Mouse (Mus musculus) stomach, postnatal 0 days (tissue): ENCODE measurements around the gene Ston1. TPM values are rescaled to one million over a fixed set of nuclear protein-coding genes. Genes with fewer than 3 reads are reported as not detected.

ENCODE experiments used
- ATAC-seq: fragments of 200-750 bp; cut with Nextera tagmentation; 2 replicates; pipeline ENCODE4 v1.8.0; 2017; ENCODE audit not compliant: low FRiP score, low TSS enrichment
- DNase-seq: peaks from one replicate; pipeline ENCODE4 v3.0.0-alpha.2; 2016; ENCODE audit warnings: low spot score
- H3K27ac ChIP-seq: fragments of 300-500 bp; sonication (generic); replicated peaks from 2 replicates; pipeline ENCODE4 v1.5.1; 2014; ENCODE audit warnings: mild to moderate bottlenecking, control low read depth
- H3K27me3 ChIP-seq: fragments of 300-500 bp; sonication (generic); 2 replicates; pipeline ENCODE4 v1.6.1; 2014; ENCODE audit warnings: low read length; ENCODE audit not compliant: control insufficient read depth, insufficient read depth
- H3K36me3 ChIP-seq: fragments of 300-500 bp; sonication (generic); 2 replicates; pipeline ENCODE4 v1.6.1; 2014; ENCODE audit warnings: low read length, mixed read lengths; ENCODE audit not compliant: control insufficient read depth, insufficient read depth
- H3K4me1 ChIP-seq: fragments of 300-500 bp; sonication (generic); replicated peaks from 2 replicates; pipeline ENCODE4 v1.6.1; 2014; ENCODE audit warnings: antibody characterized with exemption; ENCODE audit not compliant: control insufficient read depth, insufficient read depth
- H3K4me2 ChIP-seq: fragments of 300-500 bp; sonication (generic); replicated peaks from 2 replicates; pipeline ENCODE4 v1.6.1; 2014; ENCODE audit warnings: low read depth, mild to moderate bottlenecking, control low read depth, moderate library complexity
- H3K4me3 ChIP-seq: fragments of 300-500 bp; sonication (generic); 2 replicates; pipeline ENCODE4 v1.5.1; 2014; ENCODE audit warnings: low read depth, low read length, control low read depth
- H3K9ac ChIP-seq: fragments of 300-500 bp; sonication (generic); 2 replicates; pipeline ENCODE4 v1.6.1; 2014; ENCODE audit warnings: mild to moderate bottlenecking, low read length, control low read depth, mixed read lengths
- H3K9me3 ChIP-seq: fragments of 300-500 bp; sonication (generic); 2 replicates; pipeline ENCODE4 v1.6.1; 2016; ENCODE audit warnings: low read length; ENCODE audit not compliant: control insufficient read depth
- CTCF ChIP-seq: IDR thresholded peaks from 2 replicates; pipeline ENCODE4 v1.5.1; 2016; ENCODE audit warnings: antibody characterized with exemption, low read depth, mild to moderate bottlenecking, moderate library complexity
- EP300 ChIP-seq: optimal IDR thresholded peaks from 2 replicates; pipeline ENCODE3; 2016; ENCODE audit warnings: antibody characterized with exemption
- WGBS: fragments of 180-500 bp; shearing (Covaris S2); extraction: QIAGEN DNeasy Blood & Tissue Kit; methylation state at CpG from one replicate; pipeline ENCODE4 v1.1.7; 2014; 5-methylcytosine and 5-hydroxymethylcytosine counted together
- polyA plus RNA-seq: library from polyadenylated mRNA; unstranded; fragments of >200 nt; fragmentation: Nextera tagmentation; extraction: Ambion mirVana; gene quantifications from 2 replicates; pipeline ENCODE4 v1.2.1, GENCODE M21; 2015

Ston1 gene
- polyA plus RNA-seq, 1 experiment from 2014 or later = 5.1 TPM

GRCm38 (mm10) chr17:88596068-88596467 is 1.4 kb upstream of the Ston1 start:
- no peak for TF ChIP-seq CTCF
- no peak for TF ChIP-seq EP300
- H3K36me3 ChIP-seq = no peaks in the 10 kb centered on the region
- DNase-seq (no peak), ATAC-seq (no peak)
- no peaks in the 10 kb centered on the region for H3K9me3 ChIP-seq
- 74% methylated on average over 4 of the region's 4 CpGs for WGBS
- H3K27me3 ChIP-seq = no peaks in the 10 kb centered on the region
- peaks cover 5% of the 10 kb centered on the region; the same call in 1 of the 2 replicates for H3K4me1 ChIP-seq
- H3K4me3 ChIP-seq = no peak overlapping the region
- H3K9ac ChIP-seq = no peak overlapping the region
- H3K4me2 ChIP-seq = no peak overlapping the region
- no peak overlapping the region for H3K27ac ChIP-seq

- ATAC-seq (no peak), DNase-seq (no peak)
- H3K4me2 ChIP-seq = peak overlapping the region; percentile 80
- H3K27me3 ChIP-seq = no peaks in the 10 kb centered on the region
- H3K9ac ChIP-seq = peak overlapping the region; percentile 79
- H3K27ac ChIP-seq = peak overlapping the region; percentile 81
- TF ChIP-seq EP300 (no peak), CTCF (peak; percentile 86)
- peak overlapping the region; percentile 57 for H3K4me3 ChIP-seq
- no peaks in the 10 kb centered on the region for H3K9me3 ChIP-seq
- no peaks in the 10 kb centered on the region for H3K36me3 ChIP-seq
- 28% methylated on average over 16 of the region's 16 CpGs for WGBS
- peaks cover 5% of the 10 kb centered on the region; the same call in 1 of the 2 replicates for H3K4me1 ChIP-seq
Observed at GRCm38 (mm10) chr17:88596544-88597221, 801 bp upstream of the Ston1 start.

- Histone ChIP-seq H3K4me2 (peak overlapping the region; percentile 80), H3K9me3 (no peaks in the 10 kb centered on the region), H3K9ac (peak overlapping the region; percentile 79), H3K4me1 (peaks cover 5% of the 10 kb centered on the region; the same call in 1 of the 2 replicates), H3K27ac (peak overlapping the region; percentile 81), H3K27me3 (no peaks in the 10 kb centered on the region), H3K36me3 (no peaks in the 10 kb centered on the region), H3K4me3 (peak overlapping the region; percentile 57)
- 10% methylated on average over 5 of the region's 5 CpGs for WGBS
- DNase-seq (no peak), ATAC-seq (no peak)
- TF ChIP-seq CTCF (no peak), EP300 (no peak)
Observed at GRCm38 (mm10) chr17:88598056-88598420, 554 bp downstream of the Ston1 start.

- whole genome bisulfite sequencing = 16% methylated on average over 14 of the region's 14 CpGs
- no peak for DNase-seq
- Histone ChIP-seq H3K4me3 (peak overlapping the region; percentile 57), H3K36me3 (no peaks in the 10 kb centered on the region; the same call in 1 of the 2 replicates), H3K9ac (peak overlapping the region; percentile 51), H3K4me1 (peaks cover 5% of the 10 kb centered on the region; the same call in 1 of the 2 replicates), H3K27me3 (no peaks in the 10 kb centered on the region), H3K27ac (peak overlapping the region; percentile 69), H3K4me2 (peak overlapping the region; percentile 80), H3K9me3 (no peaks in the 10 kb centered on the region)
- TF ChIP-seq EP300 (no peak), CTCF (no peak; the same call in 1 of the 2 replicates)
- ATAC-seq = no peak
Observed at GRCm38 (mm10) chr17:88598570-88599368, 1.3 kb downstream of the Ston1 start.

DNA sequence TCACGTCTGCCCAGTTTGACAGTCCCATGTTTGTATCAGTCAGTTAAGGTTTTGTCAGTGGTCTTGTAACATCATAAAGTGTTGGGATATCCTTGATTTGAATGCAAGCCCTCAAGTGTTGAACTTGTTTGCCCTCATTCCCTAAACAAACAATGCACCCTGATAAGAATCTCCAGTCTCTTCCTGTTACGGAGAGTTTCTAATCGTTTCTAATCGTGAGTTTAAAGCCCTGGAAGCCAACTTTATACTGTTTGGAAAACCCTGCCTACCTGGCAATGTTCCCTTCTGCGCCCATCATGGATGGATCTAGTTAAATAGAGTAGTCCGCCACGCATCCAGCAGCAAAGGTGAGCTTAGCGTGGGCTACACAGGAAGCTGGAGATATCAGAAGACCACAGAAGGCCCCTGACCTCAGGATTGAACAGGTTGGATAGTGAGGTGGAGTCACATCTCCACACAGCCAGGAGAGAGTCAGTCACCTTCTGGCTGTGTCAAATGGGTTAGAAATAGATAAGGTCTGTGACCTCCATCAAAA is 3.1 kb downstream of the Ston1 start:
- H3K4me1 ChIP-seq = peaks cover 5% of the 10 kb centered on the region; the same call in 1 of the 2 replicates
- H3K4me3 ChIP-seq = no peak overlapping the region
- no peak for TF ChIP-seq EP300
- no peak for TF ChIP-seq CTCF
- WGBS = 57% methylated on average over 8 of the region's 8 CpGs
- no peaks in the 10 kb centered on the region for H3K9me3 ChIP-seq
- no peak overlapping the region for H3K4me2 ChIP-seq
- H3K9ac ChIP-seq = no peak overlapping the region
- no peak for DNase-seq
- H3K27me3 ChIP-seq = no peaks in the 10 kb centered on the region
- no peak overlapping the region for H3K27ac ChIP-seq
- no peaks in the 10 kb centered on the region; the same call in 1 of the 2 replicates for H3K36me3 ChIP-seq
- no peak for ATAC-seq
